Mouse (Mus musculus) ZHBTc4 (cell line): ENCODE data around the gene Pik3c2b.
"Not testable (repeated sequence)": the region's sequence is repeated elsewhere in the genome, so short reads cannot be mapped to it uniquely, and the experiment has no call there.

Experiments used
- DNase-seq: peaks from one replicate; pipeline ENCODE4 v3.0.0-alpha.2; 2011; ENCODE audit warnings: low read depth, low spot score

Gene Pik3c2b

GRCm38 (mm10) chr1:133045011-133045860, at the start of gene Pik3c2b:
Gene Pik3c2b, plus strand, starts transcription at chr1:133045667.
- DNase-seq = no peak

GRCm38 (mm10) chr1:133000347-133000746, 45.1 kb upstream of the Pik3c2b start:
- no peak for DNase-seq

- no peak for DNase-seq
Observed at GRCm38 (mm10) chr1:133006571-133006970, 38.9 kb upstream of the Pik3c2b start.

DNA sequence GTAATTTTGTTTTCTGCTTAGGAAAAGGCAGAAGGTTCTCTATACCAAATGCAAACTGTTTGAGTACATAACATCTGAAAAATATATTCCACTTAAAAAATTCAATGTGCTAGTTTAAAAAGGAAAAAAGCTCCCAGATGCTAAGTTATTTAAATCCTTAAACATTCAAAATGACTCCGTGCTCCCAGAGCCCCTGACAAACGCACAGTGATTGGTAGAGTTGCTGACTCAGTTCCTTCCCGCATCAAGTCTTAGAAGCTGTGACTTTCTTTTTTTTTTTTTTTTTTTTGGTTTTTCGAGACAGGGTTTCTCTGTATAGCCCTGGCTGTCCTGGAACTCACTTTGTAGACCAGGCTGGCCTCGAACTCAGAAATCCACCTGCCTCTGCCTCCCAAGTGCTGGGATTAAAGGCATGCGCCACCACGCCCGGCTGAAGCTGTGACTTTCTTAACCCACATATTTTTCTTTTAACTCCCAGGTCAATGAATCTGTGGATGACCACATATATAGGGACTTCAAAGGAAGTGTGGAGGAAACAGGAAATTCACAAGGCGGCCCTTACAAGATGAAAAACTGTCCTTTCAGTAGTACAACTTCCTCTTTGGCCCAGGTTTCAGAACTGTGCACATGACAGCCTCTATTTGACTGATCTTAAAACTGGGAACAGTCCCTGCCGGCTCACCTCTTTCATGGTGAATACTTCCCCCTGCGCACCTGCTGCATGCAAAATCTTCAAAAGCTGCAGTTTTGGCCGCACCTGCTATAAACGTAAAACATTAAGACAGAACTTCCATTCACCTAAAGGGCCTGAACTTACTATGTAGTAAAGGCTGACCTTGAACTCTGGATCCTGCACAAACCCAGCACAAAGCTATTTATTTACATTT, 33.3 kb upstream of the Pik3c2b start:
- DNase-seq = peak; percentile 53

- DNase-seq = peak; percentile 83
Observed at GRCm38 (mm10) chr1:133013331-133013730, 32.1 kb upstream of the Pik3c2b start.

DNA sequence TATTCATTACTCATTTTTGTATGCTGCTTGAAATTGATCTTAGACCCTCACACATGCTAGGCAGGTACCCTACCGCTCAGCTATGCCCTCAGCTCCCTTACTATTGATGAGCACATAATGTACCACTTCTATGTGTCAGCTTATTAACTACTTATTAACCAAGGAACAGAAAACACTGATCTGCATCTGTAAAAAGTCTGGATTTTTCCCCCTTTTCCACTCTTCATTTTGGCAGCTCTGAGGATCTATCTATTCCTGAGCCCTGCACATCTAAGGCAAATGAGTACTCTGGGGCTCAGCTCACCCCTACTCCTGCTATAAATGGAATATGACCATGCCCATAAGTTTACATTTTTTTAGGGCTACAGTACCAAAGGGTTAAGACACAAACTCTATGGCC, 31.3 kb upstream of the Pik3c2b start:
- DNase-seq = no peak

DNA sequence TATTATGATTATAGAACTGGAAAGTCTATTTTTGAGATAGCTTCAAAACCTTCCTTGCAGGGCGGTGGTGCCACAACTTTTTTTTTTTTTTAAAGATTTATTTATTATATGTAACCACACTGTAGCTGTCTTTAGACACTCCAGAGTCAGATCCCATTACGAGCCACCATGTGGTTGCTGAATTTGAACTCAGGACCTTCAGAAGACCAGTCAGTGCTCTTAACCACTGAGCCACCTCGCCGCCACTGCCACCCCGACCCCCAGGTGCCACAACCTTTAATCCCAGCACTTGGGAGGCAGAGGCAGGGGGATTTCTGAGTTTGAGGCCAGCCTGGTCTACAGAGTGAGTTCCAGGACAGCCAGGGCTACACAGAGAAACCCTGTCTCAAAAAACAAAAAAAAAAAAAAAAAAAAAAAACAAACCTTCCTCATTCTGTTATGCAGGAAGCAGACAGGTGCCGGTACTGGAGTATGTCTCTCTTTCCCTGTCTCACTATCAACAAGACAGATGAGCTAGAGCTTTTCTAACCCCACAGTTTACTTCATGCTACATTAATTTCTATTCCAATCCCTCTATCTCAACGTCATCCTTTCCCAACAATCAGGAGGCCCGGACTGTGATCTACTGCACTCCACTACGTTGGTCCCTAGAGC, 28.6 kb upstream of the Pik3c2b start:
- no peak for DNase-seq

- no peak for DNase-seq
Observed at GRCm38 (mm10) chr1:133018580-133018979, 26.9 kb upstream of the Pik3c2b start.

DNA sequence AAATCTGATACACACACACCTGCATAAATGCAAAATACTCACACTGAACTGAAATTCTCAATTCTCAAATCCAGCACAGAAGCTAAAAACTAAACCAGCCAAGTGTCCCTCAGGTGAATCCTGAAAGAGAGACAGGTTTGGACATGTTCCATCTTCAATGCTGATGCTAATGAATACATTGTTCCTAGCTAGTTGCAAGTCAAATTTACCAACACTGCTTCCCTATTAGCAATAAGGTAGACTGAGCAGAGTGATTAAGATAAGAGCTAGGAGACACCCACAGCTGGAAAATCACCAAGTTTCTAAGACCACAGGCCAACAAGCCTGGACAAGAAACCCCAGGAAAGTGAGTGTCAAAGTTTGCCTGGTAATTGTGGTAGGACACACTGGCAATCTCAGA, 26.2 kb upstream of the Pik3c2b start:
- peak; percentile 73 for DNase-seq

DNA sequence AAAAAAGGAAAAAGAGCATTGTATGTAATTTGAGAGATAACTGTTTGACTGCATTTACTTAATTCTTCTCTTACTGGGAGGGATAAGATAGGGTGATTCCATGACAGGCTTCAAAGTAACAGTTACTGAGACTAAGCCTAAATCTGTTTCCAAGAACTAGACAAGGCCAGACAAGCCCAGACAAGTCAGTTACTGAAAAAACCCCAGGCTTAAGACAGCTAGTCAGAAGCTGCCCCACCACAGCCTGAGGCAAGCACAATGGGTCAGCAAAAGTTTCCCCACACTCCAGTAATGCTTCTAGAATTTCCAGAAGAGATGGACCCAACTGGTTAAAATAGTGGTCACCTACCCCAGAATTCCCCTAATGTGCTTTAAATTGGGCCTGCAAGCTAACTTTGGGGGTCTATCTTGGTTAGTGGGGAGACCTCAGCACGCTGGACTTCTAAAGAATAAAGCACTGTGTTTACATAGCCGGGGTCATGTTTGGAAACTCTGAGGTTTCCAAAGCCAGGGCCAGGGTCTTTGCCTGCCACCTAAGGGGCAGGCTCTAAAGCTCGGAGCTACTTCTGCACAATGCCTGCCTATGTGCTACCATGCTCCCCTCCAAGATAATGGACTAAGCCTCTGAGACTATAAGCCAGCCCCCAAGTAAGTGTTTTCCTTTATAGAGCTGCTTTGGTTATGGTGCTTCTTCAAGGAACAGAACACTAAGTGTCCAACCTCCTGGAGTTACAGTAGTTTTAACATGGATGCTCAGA, 25.2 kb upstream of the Pik3c2b start:
- DNase-seq = peak; percentile 83

GRCm38 (mm10) chr1:133021391-133021790, 24.1 kb upstream of the Pik3c2b start:
- peak; percentile 41 for DNase-seq

GRCm38 (mm10) chr1:133021971-133022370, 23.5 kb upstream of the Pik3c2b start:
- not testable (repeated sequence) for DNase-seq

- DNase-seq = not testable (repeated sequence)
Observed at GRCm38 (mm10) chr1:133023723-133024122, 21.7 kb upstream of the Pik3c2b start.

DNA sequence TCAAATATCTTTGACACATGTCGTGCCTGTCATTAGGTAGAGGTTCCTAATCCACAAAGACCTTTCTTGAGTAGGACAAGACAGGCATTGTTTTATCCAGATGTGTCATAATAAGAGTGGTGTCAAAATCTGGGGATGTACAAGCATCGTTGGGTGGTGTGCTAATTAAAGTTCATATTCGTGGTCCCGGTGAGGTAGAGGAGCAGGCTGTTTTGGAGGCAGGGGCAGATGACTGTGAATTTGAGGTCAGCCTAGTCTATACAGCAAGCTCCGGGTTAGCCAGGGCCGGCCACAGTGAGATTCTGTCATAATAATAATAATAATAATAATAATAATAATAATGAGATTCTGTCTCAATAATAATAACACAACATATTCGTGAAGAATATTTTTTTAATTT, 21.0 kb upstream of the Pik3c2b start:
- DNase-seq = no peak

DNA sequence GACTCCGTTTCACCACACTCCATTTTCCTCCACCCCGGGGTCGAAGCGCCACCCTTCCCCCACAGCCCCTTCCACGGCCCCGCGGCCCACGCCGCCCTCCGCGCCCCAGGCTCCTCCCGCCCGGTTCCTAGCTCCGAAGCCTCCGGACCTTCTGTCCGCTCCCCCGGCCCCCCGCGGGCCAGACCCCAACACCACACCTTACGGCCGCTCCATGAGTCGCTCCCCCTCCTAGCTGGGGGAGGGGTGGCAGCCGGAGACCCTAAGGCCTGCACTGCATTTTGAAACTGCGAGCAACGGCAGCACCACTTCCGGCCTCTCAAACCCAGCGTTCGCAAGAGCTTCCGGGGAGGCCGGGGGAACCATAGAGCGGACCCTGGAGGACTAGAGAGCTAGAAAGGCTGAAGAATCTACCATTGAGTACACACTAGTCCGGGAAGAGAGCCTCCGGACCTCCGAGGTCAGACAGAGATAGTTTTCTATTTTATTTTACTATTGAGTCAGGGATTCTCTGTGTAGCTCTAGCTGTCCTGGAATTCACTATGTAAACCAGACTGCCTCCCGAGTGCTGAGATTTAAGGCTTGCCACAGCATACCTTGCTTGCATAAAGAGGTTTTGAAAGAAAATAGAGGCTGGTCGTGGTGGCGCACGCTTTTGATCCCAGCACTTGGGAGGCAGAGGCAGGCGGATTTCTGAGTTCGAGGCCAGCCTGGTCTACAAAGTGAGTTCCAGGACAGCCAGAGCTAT, 20.2 kb upstream of the Pik3c2b start:
- peak; percentile 98 for DNase-seq

DNA sequence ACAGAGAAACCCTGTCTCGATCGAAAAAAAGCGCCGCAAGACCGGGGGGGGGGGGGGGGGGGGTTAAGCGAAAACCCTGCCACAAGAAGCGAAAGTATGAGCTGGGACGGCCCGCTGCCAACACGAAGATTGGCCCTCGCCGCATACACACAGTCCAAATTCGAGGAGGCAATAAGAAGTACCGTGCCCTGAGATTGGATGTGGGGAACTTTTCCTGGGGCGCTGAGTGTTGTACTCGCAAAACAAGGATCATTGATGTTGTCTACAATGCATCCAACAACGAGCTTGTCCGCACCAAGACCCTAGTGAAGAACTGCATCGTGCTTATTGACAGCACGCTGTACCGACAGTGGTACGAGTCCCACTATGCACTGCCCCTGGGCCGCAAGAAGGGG, 19.7 kb upstream of the Pik3c2b start:
- not testable (repeated sequence) for DNase-seq

DNA sequence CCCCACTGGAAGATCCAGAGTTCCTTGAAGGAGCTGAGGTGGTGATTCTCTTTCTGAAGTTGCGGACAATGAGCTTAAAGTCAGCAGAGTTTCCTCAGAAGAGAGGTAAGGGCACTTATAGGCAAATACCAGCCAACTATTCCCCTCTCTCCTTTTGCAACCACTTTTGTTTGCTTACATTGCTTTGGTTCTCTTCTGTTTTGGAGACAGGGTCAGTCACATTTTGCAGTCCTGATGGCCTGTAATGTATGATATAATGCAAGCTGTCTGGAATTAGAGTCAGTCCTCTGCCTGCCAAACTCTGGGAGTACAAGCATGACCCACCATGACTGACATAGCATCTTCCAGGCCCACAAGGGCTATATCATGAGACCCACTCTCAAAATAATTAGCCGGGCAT, 18.3 kb upstream of the Pik3c2b start:
- DNase-seq = no peak

GRCm38 (mm10) chr1:133027980-133028379, 17.5 kb upstream of the Pik3c2b start:
- peak; percentile 76 for DNase-seq

- no peak for DNase-seq
Observed at GRCm38 (mm10) chr1:133029744-133030143, 15.7 kb upstream of the Pik3c2b start.

DNA sequence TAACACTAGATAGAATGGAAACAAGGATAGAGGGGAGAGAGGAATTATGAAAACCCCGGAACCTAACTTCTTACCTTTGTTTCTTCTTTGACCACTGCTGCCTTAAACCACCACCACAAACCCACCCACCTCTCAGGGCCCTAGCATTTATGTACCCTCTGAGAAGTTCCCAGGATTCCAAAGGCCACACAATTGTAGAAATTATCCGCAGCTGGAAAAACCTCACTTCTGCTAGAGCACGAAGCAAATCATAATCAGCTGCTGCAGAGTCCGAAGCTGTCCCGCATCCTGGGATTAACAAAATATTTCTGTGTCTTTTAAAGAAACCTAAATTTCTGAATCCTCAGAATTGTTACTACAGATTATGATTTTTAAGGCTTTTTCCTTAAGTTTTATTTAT, 15.0 kb upstream of the Pik3c2b start, which contains the start of gene Mdm4:
TSS of gene Mdm4 (minus strand) at position 101 of the 400 bp plus-strand sequence.
- no peak for DNase-seq

GRCm38 (mm10) chr1:133032981-133033315, 12.5 kb upstream of the Pik3c2b start:
- DNase-seq = no peak
